Mouse (Mus musculus) heart, postnatal 4 days (tissue): ENCODE results near the gene Vmp1. TPM values are rescaled to one million over a fixed set of nuclear protein-coding genes. Genes with fewer than 3 reads are reported as not detected.

Source experiments
- DNase-seq: peaks from one replicate; pipeline ENCODE4 v3.0.0; 2021
- total RNA-seq, 2 experiments: library from RNA; stranded (reverse); gene quantifications; 2 replicates each; pipeline ENCODE4 v1.2.3; 2021

Gene Vmp1
- total RNA-seq, 2 experiments from 2014 or later, result 62.0 to 74.5 TPM

DNA sequence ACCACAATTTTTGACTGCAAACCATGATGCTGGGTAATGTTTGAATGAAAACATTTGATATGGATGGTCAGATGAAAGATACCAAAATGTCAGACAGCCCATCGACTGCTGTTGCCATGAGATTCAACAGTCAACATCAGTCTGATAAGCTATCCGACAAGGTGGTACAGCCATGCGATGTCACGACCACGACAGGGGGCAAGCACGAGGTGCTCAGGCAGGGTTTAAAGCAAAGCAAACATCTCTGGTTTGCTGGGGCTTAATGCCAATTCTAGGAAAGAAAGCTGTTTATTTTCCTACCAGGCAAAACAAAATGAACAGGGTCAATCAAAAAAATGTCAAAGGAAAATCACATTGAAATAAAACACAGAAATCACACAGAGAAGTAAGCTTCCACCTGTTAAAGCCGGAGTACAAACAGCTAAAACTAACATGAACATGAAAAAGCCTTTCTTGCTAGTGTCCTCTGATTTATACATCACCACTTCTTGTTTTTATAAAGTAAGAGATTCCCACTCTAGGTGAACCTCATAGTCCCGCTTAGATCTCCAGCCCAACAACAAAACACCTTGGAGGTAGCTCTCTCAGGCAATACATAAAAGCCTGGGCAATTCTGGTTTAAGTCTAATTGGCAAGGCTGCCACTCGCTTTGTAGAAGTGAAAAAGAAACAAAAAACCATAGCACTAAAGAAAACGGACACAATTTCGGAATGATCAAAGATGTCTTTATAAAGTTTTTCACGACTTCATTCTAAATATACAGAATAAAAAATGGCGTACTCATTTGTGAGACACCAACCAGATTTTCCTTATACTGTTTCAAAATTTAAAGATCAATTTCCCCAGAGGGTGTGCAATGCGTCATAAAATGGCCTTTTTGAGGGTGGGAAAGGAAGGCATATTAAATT is 99.4 kb downstream of the Vmp1 start:
- no peak for DNase-seq

- no peak for DNase-seq
Measured at GRCm38 (mm10) chr11:86583313-86583825, 100.3 kb downstream of the Vmp1 start.

DNA sequence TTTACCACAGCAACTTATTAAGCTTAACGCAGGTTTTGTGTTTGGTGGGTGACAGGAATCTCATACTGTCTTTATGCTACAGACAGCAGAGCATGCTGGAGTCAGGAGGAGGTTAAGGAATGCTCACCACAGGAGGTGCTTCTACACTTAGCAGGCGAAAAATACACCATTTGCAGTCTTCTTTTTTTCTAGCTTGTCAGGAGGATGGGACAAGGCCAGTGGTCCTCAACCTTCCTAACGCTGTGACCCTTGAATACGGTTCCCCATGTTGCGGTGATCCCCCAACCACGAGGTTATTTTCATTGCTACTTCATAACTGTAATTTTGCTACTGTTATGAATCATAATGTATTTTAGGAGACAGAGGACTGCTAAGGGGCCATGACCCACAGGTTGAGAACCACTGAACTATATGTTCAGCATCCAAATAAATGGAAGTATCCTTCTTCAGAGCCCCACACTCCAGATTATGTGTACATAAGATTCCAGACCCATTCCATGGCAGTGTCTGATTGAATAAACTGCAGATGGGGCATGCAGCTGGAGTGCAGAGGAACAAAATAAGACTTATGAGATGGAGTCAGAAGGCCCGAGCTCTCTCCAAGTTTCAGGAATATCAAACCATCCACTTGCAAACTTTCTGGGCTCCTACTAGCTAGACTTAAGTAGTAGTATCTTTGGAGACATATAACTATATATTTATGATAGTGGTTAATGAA is 100.9 kb downstream of the Vmp1 start:
- DNase-seq, result no peak

DNA sequence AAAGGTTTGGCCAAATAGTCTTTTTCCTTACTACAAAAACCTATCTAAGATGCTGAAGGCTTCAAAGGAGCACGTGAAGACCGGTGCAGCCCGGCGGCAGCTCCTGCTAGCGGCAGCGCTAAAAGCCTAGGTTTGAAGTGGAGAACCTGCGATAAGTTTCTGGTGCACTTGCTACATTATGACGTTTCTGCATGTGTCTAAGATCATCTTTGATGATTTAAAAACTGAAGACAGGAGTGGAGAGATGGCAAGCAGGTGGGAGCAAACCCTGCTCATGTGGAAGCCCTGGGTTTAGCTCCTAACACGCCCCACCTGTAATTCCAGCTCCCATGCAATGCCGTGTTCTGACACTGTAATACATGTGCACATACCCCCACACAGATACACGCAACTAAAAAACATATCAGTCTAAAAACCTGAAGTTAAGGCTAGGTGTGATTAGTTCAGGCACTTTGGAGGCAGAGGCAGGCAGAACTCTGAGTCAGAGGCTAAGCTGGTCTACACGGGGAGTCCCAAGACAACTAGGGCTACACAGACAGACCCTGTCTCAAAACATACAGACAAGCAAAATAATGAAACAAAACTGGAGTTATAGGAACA is 101.6 kb downstream of the Vmp1 start:
- DNase-seq, result no peak

DNA sequence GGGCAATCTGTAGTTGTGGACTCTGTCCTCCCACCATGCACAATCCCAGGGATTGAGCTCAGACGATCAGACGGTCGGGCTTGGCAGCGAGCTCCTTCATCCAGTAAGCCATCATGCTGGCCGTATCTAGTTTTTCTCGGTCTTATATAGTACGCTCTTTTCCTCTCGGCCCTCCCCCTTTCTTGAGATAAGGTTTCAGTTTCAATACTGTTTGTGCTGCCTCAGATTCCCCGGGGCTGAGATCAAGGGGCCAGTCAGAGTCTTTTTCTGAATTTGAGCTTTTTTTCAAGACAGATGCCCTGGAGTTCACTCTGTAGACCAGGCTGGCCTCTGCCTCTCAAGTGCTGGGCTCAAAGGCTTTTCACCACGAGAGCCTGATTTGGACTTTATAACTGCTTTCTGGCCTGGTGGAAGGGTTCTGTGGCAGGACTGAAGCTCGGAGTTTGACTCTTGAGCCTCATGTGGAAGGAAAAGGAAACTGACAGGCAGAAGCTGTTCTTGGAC is 102.3 kb downstream of the Vmp1 start:
- peak; percentile 50 for DNase-seq

DNA sequence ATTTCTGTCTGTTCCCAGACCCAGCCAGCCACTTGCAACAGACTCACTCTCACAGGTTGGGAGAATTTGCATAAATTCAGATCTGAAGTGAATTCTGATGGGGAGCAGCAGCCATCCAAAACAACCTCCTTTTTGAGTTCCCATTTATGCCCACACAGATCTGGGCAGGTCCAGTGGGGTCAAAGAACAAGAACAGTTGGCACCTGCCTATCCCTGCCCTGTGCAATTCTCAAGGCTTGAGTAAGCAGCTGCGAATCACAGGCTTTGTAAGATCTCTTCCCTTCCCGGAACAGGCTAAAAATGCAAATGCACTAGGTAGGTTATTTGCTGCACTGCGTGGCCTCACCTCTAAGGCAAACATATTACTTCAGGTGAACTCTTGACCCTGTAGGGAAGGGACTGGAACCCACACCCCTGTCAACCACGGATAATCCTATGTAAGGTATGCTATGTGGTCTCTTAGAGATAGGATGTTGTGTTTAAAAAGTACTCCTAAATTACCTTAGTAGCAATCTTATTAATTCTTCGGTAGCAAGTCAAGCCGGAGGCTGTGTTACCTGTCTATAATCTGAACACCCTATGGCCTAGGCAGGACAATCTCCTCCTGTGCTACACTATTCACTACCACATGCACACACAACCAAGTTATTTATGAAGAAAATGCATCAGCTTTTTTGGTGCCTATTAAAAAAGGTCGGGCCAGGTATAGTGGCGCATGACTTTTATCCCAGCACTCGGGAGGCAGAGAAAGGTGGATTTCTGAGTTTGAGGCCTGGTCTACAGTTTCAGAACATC is 103.1 kb downstream of the Vmp1 start:
- no peak for DNase-seq

DNA sequence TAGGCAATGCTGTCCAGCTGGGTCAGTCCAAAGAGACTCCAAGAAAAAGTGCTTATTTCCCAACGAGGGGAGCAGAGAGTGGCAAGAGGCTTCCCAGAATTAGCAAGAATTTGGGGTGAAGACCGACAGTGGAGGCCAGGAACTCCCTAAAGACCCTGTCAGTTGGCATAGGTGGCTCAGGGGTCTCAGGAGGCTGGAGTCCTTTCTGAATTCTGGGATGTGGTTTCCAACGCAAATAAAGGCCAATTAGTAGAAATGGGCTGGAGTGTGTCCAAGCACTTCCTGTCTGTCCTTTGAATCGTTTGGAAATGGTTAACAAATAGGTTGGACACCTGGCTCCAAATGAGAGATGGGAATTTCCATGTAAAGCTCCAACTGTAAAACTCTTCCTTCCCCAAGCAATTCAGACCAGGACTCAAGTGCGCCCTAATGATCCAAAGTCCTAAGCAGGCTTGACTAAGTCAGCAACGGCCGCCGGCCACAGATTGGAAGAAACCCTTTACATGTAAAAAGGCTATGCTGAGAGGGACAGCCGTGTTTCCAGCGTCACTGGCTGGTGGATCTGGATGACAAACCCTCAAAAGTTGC is 103.8 kb downstream of the Vmp1 start:
- no peak for DNase-seq

DNA sequence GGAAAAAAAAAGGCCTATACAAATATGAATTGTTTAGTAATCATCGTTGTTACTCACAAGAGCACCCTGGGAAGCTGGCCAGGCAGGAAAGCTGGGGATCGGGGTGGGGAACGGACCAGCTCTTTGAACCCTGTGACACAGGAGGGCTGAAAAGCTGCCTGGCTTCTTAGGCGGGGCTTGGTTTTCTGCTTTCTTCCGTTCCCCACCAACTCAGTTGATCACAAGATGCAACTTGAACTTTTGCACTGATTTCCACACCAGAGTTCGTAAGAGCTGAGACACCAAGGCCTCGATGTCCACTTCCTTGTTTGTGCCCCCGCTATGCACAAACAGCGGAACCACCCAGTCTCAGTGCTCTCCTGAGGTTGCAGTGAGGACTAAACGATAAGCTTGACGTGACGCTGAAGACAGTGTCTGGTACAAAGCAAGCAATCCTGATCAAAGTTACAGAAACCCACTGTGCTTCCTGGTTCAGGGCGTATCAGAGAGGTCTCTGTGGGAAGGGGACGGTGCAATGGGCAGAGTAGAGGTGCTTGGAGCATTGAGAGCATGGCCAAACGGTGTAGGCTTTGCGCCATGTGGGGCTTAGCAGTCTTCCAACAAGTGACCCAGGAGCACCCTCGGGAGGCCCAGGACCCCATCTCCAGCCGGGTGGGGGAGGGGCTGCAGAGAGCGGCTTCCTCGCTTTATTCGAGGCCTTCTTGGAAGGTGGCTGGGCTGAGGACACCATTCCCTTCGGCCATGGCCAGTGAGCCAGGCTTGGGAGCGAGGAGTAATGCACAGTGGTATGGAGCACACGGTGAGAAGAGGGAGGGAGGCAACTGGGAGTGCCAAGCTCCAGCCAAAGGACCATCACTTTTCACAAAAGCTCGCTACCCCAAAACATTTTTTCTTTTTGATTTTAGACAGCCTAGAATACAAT is 104.6 kb downstream of the Vmp1 start:
- peak; percentile 65 for DNase-seq

DNA sequence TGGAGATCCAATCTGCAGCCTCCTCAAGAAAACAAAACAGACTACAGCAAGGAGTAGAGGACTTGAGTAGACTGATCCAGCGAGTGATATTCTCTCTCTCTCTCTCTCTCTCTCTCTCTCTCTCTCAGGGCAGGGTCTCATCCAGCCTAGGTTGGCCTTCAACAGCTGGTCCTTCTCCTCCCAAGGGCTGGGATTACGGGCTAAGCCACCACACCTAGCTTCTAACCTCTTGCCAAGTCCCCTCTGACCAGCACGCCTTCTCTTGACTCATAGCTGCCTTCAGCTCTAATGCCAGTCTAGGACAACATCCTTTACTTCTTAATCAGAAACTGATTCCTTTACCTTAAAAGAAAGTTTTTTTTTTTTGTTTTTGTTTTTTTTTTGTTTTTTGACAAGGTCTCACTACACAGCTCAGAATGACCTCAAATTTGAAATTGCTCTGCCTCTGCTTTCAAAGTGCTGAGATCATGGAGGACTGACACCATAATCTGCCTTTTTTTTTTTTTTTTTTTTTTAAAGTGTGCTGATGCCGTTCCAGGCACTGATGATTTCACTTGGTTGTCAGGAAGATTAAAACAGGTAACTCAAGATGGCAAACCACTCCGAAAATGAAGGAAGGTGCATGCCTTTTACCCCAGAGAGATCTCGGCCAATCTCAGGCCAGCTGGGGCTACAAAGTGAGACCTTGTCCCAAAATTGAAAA is 105.4 kb downstream of the Vmp1 start:
- DNase-seq, result no peak

DNA sequence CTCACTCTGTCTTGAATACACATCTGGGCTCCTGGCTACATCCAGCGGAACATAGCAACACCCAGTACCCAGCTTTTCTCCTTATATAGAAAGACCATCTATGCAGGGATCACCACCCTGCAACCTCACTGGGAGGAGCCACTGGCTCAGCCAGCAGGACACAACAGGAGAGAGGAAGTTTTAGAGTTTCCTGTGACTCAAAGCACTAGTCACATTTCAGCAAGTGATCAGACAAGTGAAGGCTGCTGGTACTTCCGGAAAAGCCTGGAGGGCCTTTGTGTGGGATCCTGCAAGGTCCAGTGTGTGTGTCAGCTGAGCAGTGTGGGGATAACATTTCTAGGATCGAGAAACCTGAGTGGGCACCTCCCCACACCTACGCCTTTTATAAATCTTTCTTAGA is 106.4 kb downstream of the Vmp1 start:
- DNase-seq, result peak; percentile 53

DNA sequence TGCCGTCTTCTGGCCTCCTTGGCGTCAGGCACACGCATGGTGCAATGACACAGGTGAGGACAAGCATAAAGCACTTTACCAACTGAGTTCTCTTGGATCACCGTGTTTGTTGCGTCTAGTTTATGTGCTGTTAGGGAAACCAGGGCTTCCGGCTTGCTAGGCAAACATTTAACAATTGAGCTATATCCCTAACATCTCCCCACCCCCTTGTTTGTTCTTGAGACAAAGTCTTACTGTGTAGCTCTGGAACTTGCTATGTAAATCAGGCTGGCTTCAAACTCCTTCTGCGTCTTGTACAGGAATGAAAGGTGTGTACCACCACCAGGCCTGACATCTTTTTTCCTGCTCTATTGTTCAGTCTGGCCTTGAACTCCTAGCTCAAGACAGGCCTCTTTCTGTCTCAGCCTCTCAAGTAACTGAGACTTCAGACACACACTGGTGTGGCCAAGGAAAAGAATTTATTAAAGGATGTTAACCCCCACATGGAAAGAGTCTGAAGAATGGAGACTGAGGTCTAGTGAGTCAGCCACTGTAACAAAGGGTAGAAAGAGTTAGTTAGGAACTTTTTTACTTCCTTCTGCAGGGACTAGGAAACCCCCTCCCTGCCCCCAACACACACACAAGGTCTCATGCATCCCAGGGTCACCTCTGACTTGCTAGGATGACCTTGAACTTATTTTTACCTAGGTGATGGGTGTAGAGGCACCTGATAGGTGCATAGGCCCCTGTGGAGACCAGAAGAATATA is 107.8 kb downstream of the Vmp1 start:
- DNase-seq, result no peak

DNA sequence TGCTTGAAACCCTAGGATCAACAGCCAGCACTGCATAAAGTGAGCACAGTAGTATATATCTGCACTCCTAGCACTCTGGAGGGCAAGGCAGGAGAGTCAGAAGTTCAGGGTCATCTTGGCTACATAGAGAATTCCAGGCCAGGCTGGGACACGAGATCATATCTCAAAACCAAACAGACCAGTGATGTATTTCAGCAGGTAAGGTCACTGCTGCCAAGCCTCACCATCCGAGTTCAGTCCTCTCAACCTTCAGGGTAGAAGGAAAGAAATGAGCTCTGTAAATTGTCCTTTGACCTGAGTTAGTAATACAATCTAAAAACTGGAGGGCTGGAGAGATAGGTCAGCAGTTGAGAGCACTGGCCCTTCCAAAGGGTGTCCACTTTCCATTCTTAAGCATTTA is 109.2 kb downstream of the Vmp1 start:
- no peak for DNase-seq

DNA sequence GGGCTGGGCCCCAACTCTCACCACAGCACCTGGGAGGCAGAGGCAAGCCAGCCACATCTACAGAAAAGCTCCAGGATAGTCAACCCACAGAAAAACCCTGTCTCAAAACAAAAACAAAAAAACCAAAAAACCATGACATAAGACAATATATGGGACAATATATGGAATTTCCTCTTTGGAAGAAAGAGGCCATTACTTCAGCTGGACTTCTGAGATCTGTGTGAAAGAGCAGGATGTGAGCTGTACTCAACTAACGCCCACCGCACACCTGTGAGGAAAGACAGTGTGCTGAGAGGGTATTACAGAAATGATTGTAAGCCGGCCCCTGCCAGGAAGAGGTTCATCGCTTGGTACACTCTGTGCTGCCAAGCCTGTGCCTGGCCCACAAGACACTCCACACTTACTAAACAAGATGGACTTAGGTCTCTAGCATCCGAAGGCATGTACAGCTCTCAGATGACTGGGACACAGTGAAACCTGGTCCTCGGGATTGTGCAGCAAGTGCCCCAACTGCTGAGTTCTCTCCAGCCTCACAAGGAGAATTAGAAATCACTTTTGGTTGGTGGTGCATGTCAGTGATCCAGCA is 109.9 kb downstream of the Vmp1 start:
- DNase-seq, result no peak

GRCm38 (mm10) chr11:86572623-86573022 is 111.0 kb downstream of the Vmp1 start:
- DNase-seq, result no peak

- DNase-seq, result no peak
Measured at GRCm38 (mm10) chr11:86571871-86572270, 111.8 kb downstream of the Vmp1 start.

GRCm38 (mm10) chr11:86571047-86571855 is 112.4 kb downstream of the Vmp1 start:
- DNase-seq, result no peak

GRCm38 (mm10) chr11:86570261-86570746 is 113.3 kb downstream of the Vmp1 start:
- no peak for DNase-seq

DNA sequence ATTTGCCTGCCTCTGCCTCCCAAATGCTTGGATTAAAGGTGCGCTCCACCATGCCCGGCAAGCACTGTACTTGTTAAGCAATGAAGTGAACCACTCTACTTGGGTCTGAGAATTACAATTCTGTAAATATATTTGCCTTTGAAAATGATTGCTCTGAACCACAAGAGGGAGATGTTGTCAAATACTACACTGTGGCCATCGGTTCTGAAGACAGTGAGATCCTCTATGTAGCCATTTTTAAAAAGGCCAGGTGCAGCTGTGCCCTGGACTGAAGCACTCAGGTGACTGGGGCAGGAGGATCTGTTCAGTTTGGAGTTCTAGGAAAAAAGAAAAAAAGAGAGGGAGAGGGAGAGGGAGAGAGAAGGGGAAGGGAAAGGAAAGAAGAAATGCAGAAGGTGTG is 115.2 kb downstream of the Vmp1 start:
- no peak for DNase-seq
